Mouse (Mus musculus): ENCODE results near the gene Gm10972.
"Not testable (repeated sequence)": the region's sequence is repeated elsewhere in the genome, so short reads cannot be mapped to it uniquely, and the experiment has no call there.

The Gm10972 gene

DNA sequence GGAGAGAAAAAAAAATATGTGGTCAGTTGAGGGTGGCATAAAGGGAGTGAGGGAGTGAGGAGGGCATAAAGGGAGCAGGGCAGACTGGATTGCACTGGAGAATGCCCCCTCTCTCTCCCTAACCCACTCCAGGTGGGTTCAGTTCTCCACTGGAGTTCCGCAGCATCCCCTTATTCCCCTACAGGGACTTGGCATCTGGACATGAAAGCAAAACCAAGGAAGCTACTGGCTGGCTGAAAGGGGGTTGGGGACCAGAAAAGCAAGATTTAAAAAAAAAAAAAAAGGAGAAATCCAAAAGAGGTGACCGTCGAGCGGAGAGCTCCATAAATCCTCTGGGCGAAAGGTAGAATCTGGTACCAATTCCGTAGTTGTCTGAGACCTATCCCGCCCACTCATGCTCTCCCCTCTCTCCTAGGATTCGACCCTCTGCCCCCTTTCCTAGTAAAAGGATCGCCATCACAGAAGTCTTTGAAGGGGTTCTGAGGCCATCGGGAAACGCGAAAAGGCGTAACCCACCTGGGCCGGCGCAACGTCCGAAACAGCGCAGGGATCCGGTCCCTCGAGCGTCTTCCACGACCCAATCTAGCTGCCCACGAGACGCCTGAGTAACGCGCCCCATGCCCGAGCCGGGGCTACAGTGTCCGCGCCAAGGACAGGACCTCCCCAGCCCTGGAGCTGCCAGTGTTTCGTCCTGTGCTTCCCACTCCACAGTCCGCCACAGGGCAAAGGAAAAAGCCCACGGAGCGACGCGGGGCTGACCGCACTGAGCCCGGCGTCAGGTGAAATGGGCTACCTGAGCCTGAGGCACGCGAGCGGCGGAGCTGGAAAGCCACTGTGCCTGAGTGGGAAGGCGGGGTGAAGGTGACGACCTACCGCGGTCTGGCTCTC lies 15.2 kb downstream of the Gm10972 start:
- intact Hi-C loops (cut with DNase I) = not testable (repeated sequence)

DNA sequence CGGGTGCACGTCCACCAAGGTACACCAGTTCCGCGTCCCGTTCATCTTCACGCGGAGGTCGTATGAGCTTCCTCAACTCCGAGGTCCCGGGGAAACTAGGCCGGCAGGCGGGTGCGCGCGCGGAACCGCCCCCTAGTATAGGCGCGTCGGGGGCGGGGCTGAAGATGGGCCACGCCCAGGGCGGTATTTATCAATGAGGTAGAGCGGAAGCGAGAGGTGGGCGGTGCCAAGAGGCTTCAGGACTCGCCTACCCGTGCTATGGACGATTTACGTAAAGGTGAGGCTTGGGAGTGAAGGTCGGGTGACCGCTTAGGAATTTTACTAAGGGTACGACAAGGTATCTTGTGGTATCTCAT lies 15.8 kb downstream of the Gm10972 start, which contains the start of gene Tuft1:
TSS of gene Tuft1 (minus strand) at position 133 of the 356 bp plus-strand sequence.
- intact Hi-C loops (cut with DNase I) = not testable (repeated sequence)

DNA sequence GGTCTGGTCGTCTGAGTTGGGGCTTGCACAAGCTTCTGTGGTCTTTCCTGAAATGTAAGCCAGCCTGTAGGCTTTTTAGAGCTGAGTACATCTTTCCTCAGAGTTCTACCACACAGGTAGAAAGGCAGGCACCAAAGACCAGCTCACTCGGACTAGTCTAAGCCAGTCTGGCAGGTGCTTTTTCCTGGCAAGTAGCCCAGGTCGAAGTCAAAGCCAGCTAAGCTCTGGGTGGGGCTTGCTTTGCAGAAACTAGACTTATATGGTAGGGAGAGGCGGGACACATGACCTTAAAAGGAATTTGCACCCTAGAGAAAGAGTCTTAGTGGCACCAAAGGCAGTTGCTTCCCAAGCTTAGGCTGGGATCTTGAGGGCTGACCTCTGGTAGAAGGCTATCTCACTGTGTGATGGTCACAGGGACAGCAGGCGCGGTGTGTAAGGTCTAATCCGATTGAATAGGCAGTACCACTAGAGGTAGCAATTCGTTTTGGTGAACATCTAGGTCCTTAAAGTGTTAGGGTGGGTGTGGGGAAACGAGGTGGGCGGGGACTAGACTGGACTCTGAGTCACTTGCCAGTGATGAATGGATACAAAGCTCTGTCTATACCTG lies 16.3 kb downstream of the Gm10972 start:
- intact Hi-C loops (cut with DNase I) = not testable (repeated sequence)

DNA sequence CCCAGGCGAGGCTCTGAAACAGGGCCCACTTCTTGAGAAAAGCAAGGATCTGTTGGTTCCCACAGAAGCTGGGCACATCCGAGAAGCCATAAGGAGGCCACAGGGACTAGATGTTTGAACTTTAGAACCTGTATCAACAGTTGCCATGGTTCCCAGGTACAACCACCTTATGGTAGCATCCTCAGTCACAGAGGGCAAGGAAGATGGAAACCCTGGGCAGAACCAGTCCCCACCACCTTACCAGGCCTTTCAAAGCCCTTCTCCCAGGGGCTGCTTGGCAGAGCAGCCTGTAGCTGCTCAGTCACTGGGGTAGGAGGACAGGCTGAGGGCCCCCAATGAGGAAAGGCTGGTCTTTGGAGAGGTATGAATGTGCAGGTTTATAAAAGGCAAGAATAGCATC lies 17.9 kb downstream of the Gm10972 start:
- intact Hi-C loops (cut with DNase I) = loop anchor here (10.0 kb wide), 1 partner anchor 46 kb away; no protein-coding TSS in a partner anchor

GRCm38 (mm10) chr3:94665060-94665802 lies 22.3 kb downstream of the Gm10972 start:
- intact Hi-C loops (cut with DNase I) = loop anchor here (10.0 kb wide), 1 partner anchor 50 kb away; no protein-coding TSS in a partner anchor

GRCm38 (mm10) chr3:94665896-94666295 lies 23.0 kb downstream of the Gm10972 start:
- intact Hi-C loops (cut with DNase I) = loop anchor here (10.0 kb wide), 1 partner anchor 51 kb away; no protein-coding TSS in a partner anchor

- intact Hi-C loops (cut with DNase I) = not testable (repeated sequence)
Observed at GRCm38 (mm10) chr3:94675101-94675500, 32.2 kb downstream of the Gm10972 start.

- intact Hi-C loops (cut with DNase I) = no loop called here
Observed at GRCm38 (mm10) chr3:94679351-94679841, 36.5 kb downstream of the Gm10972 start.

GRCm38 (mm10) chr3:94680032-94680431 lies 37.1 kb downstream of the Gm10972 start:
- intact Hi-C loops (cut with DNase I) = not testable (repeated sequence)

- intact Hi-C loops (cut with DNase I) = no loop called here
Observed at GRCm38 (mm10) chr3:94680783-94681182, 37.9 kb downstream of the Gm10972 start.

- intact Hi-C loops (cut with DNase I) = no loop called here
Observed at GRCm38 (mm10) chr3:94683646-94684045, 40.7 kb downstream of the Gm10972 start.

DNA sequence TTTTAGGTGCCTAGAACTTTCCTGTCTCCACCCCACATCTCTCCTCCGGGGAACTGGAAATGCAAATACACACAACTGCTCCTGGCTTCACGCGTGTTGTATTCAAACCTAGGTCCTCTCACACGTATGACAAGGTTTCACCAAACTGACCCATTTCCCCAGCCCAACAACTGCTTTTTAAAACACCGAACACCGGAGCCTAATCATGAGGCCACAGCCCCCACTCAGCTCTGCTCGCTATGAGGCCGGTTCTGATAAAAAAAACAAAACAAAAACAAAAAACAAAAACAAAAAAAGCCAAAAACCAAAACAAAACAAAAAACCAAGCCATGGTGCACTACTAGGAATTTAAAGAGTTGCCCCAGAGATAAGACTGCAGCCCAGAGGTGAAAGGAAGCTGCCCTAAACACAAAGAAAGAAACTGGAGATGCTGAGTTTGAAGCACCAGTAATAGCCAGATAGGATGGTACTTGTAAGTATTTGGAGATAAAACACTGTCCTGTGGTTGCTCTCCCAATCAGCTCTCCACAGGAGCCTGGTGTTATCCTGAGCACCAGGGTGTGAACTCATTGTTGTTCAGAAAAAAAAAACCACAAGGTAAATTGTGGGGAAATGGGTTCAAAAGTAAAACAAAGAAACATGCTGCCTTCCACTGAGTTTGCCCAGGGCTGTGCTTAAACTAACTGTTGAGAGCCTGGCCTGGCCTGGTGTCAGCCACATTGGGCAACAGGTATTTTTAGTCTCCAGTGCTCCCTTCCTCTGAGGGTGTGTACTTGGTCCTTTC lies 43.3 kb downstream of the Gm10972 start:
- intact Hi-C loops (cut with DNase I) = not testable (repeated sequence)

DNA sequence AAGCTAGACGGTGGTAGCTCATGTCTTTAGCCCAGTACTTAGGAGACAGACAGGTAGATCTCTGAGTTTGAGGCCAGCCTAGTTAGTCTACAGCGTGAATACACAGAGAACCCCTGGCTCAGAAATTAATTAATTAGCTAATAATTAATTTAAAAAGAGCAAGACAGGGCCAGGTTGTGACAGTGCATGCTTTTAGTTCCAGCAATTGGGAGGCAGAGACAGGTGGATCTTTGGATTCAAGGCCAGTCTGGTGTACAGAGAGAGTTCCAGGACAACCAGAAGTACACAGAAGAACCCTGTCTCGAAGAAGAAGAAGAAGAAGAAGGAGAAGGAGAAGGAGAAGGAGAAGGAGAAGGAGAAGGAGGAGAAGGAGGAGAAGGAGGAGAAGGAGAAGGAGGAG lies 45.8 kb downstream of the Gm10972 start:
- intact Hi-C loops (cut with DNase I) = not testable (repeated sequence)

DNA sequence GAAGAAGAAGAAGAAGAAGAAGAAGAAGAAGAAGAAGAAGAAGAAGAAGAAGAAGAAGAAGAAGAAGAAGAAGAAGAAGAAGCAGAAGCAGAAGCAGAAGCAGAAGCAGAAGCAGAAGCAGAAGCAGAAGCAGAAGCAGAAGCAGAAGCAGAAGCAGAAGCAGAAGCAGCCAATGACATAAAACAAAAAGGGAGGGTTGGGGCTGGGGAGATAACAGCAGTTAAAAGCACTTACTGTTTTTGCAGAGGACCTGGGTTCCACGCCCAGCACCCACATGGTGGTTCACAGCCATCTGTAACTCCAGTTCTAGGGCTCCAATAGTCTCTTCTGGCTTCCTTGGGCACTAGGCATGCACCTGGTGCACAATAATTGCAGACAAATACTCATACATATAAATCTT lies 46.3 kb downstream of the Gm10972 start:
- intact Hi-C loops (cut with DNase I) = not testable (repeated sequence)

DNA sequence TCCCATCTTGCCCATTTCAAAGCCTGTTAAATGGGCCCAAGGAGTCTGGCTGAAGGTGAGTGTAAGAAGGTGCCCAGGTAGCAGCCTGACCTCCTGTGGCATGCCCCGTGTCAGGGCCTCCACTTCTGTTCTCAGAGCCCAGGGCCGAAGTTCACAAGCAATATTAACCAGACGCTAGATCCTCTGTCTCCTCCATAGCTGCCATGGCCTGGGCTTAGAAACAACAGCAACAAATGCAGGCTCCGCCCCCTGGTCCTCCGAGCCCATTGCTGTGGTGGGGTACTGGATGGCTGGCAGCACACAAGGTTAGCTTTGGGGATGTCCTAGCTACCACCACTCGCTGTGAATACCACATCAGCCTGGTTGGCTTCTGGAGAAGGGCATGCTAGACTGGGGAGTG lies 47.2 kb downstream of the Gm10972 start:
- intact Hi-C loops (cut with DNase I) = not testable (repeated sequence)

DNA sequence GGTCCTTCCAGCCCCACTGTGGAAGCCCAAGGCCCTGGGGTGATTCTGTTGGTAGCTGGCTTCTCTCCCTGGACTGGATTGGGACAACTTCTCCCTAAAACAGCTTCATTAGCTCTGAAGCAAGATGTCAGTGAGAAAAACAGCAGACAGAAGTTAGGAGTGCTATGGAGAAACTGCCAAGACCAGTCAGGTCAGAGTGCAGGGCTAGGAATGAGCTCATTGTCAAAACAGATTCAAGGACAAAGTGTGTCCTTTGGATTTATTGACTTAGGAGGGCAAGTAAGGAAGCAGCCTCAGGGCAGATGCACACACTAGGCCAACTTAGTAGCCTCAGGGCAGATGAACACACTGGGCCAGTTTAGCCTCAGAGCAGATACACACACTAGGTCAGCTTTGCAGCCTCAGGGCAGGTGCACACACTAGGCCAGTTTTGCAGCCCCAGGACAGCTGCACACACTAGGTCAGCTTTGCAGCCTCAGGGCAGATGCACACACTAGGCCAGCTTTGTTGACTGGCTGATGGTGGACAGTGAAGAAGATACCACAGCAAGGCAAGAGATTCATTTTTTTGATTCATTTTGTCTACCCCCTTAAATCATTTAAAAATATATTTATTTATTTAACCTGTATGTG lies 47.8 kb downstream of the Gm10972 start:
- intact Hi-C loops (cut with DNase I) = no loop called here

GRCm38 (mm10) chr3:94691694-94692093 lies 48.8 kb downstream of the Gm10972 start:
- intact Hi-C loops (cut with DNase I) = not testable (repeated sequence)
